Mouse (Mus musculus): Measurements from ENCODE around the gene Trmu. TPM values are rescaled to one million over a fixed set of nuclear protein-coding genes. Genes with fewer than 3 reads are reported as not detected.

The Trmu gene
- polyA plus RNA-seq, 1 experiment from 2014 or later: 15.4 TPM

- no peak overlapping the region for H3K9ac ChIP-seq (ENCODE audit: low read depth, low read length)
- WGBS (ENCODE audit: insufficient replicate concordance): 29% methylated on average over 5 of the region's 5 CpGs
- H3K4me2 ChIP-seq (ENCODE audit: low read depth, low read length): no peak overlapping the region
- ATAC-seq (ENCODE audit: low read depth): peak; percentile 95
- H3K27me3 ChIP-seq (ENCODE audit: control insufficient read depth, insufficient read depth, low read depth, low read length): no peaks in the 10 kb centered on the region
- no peaks in the 10 kb centered on the region for H3K36me3 ChIP-seq (ENCODE audit: control insufficient read depth, insufficient read depth)
- no peaks in the 10 kb centered on the region for H3K9me3 ChIP-seq (replicated peaks; ENCODE audit: control insufficient read depth, low read length)
- H3K4me1 ChIP-seq (ENCODE audit: control insufficient read depth, low read depth, low read length): no peaks in the 10 kb centered on the region; the same call in 1 of the 2 replicates
- H3K27ac ChIP-seq (ENCODE audit: low read length): no peak overlapping the region
- H3K4me3 ChIP-seq (ENCODE audit: low read depth, low read length): no peak overlapping the region
Measured at GRCm38 (mm10) chr15:85935627-85936049, 56.5 kb downstream of the Trmu start.

Other genes with a start within 250 kb of the Trmu start
- gene Ppara, start 144.3 kb upstream of the Trmu start, polyA plus RNA-seq (2015; fragmentation: Nextera tagmentation; extraction: Ambion mirVana): 41.8 and 51.3 TPM in 2 replicates
- 17.2 and 18.6 TPM in 2 replicates for gene Cdpf1, start 67.6 kb upstream of the Trmu start, polyA plus RNA-seq (2015; fragmentation: Nextera tagmentation; extraction: Ambion mirVana)
- 0.09 TPM in 2 replicates for gene Pkdrej, start 57.6 kb upstream of the Trmu start, polyA plus RNA-seq (2015; fragmentation: Nextera tagmentation; extraction: Ambion mirVana)
- gene Ttc38, start 47.0 kb upstream of the Trmu start, polyA plus RNA-seq (2015; fragmentation: Nextera tagmentation; extraction: Ambion mirVana): 8.9 and 10.7 TPM in 2 replicates
- gene Gtse1, start 19.6 kb upstream of the Trmu start, polyA plus RNA-seq (2015; fragmentation: Nextera tagmentation; extraction: Ambion mirVana): 23.0 TPM in 2 replicates
- gene Celsr1, start 154.5 kb downstream of the Trmu start, polyA plus RNA-seq (2015; fragmentation: Nextera tagmentation; extraction: Ambion mirVana): 0.02 and 0.09 TPM in 2 replicates
- gene Gramd4, start 178.4 kb downstream of the Trmu start, polyA plus RNA-seq (2015; fragmentation: Nextera tagmentation; extraction: Ambion mirVana): 3.4 and 3.5 TPM in 2 replicates

All from liver, embryonic 16.5 days (tissue).